Mouse (Mus musculus) bone marrow macrophage, adult 2 months (primary cell): Measurements from ENCODE around the gene Moap1.

Experiments
- CTCF ChIP-seq: IDR thresholded peaks from 2 replicates; pipeline ENCODE4 v1.5.1; 2012; ENCODE audit warnings: low read depth, mild to moderate bottlenecking, low read length, moderate library complexity
- POLR2A ChIP-seq: IDR thresholded peaks from 2 replicates; pipeline ENCODE4 v1.6.1; 2012; ENCODE audit warnings: mild to moderate bottlenecking, low read depth, low read length, borderline replicate concordance

DNA sequence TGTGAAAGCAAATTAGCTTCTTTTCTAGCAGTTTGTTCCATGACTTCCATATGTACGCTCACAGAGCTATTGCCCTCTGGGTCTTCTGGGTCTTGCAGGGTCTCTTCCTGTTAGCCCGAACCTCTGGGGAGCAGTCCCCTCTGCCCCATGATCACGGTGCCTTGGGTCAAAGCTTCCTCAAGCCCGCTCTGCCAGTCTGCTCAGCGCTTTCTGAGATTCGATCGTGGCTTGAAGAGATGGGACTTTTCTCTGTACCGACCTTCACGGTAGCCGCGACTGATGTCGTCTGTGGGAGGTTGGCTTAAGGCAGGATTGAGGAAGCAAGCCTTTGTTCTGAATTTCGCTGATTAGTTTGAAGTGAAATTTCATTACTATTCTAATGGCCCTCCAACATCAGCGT is 32.6 kb upstream of the Moap1 start:
- TF ChIP-seq POLR2A (no peak), CTCF (no peak)
